Mouse (Mus musculus): ENCODE measurements around the gene St8sia6. TPM values are rescaled to one million over a fixed set of nuclear protein-coding genes. Genes with fewer than 3 reads are reported as not detected.
A peak's percentile ranks its signal among the peaks of the same experiment; 100 is the strongest.

The St8sia6 gene
- polyA plus RNA-seq (2012; rRNA removed): 0.55 and 1.3 TPM in 2 replicates

GRCm38 (mm10) chr2:13793969-13794363 is at the start of gene St8sia6:
TSS of gene St8sia6 (minus strand) at chr2:13794064.
- TF ChIP-seq POLR2A (IDR thresholded peaks at IDR 0.05; ENCODE audit: low read depth, low read length) (no peak), CTCF (IDR thresholded peaks at IDR 0.05; ENCODE audit: extremely low read depth, insufficient read length, insufficient replicate concordance, low read depth, low read length) (no peak)
- H3K27ac ChIP-seq (ENCODE audit: insufficient read depth, low read depth, low read length): no peak within 1 kb of the TSS
- 52% methylated on average over 8 of the region's 8 CpGs for WGBS
- no peaks in the 10 kb centered on the region for H3K36me3 ChIP-seq (ENCODE audit: control insufficient read depth, insufficient read depth, low read length)
- no peaks in the 10 kb centered on the region for H3K4me1 ChIP-seq (ENCODE audit: control insufficient read depth, insufficient read depth, insufficient read length, low read length)
- H3K27me3 ChIP-seq (ENCODE audit: control insufficient read depth, insufficient read depth, low read length): peaks cover 10% of the 10 kb centered on the region
- peak within 1 kb of the TSS; percentile 60 for H3K4me3 ChIP-seq (ENCODE audit: low read depth, low read length)

GRCm38 (mm10) chr2:13836310-13836709 is 42.4 kb upstream of the St8sia6 start:
- no peak for TF ChIP-seq POLR2A (IDR thresholded peaks at IDR 0.05; ENCODE audit: low read depth, low read length)
- no peak for TF ChIP-seq CTCF (IDR thresholded peaks at IDR 0.05; ENCODE audit: extremely low read depth, insufficient read length, insufficient replicate concordance, low read depth, low read length)
- no peaks in the 10 kb centered on the region for H3K27me3 ChIP-seq (ENCODE audit: control insufficient read depth, insufficient read depth, low read length)
- no peaks in the 10 kb centered on the region for H3K4me1 ChIP-seq (ENCODE audit: control insufficient read depth, insufficient read depth, insufficient read length, low read length)
- H3K27ac ChIP-seq (ENCODE audit: insufficient read depth, low read depth, low read length): no peak overlapping the region
- H3K36me3 ChIP-seq (ENCODE audit: control insufficient read depth, insufficient read depth, low read length): no peaks in the 10 kb centered on the region
- no peak overlapping the region for H3K4me3 ChIP-seq (ENCODE audit: low read depth, low read length)
- 62% methylated on average over 3 of the region's 3 CpGs for WGBS

GRCm38 (mm10) chr2:13834989-13835388 is 41.1 kb upstream of the St8sia6 start:
- Histone ChIP-seq H3K4me3 (ENCODE audit: low read depth, low read length) (no peak overlapping the region), H3K4me1 (ENCODE audit: control insufficient read depth, insufficient read depth, insufficient read length, low read length) (no peaks in the 10 kb centered on the region), H3K27ac (ENCODE audit: insufficient read depth, low read depth, low read length) (no peak overlapping the region), H3K36me3 (ENCODE audit: control insufficient read depth, insufficient read depth, low read length) (no peaks in the 10 kb centered on the region), H3K27me3 (ENCODE audit: control insufficient read depth, insufficient read depth, low read length) (no peaks in the 10 kb centered on the region)
- WGBS: 33% methylated on average over 1 of the region's 1 CpGs
- TF ChIP-seq CTCF (IDR thresholded peaks at IDR 0.05; ENCODE audit: extremely low read depth, insufficient read length, insufficient replicate concordance, low read depth, low read length): no peak
- TF ChIP-seq POLR2A (IDR thresholded peaks at IDR 0.05; ENCODE audit: low read depth, low read length): no peak

GRCm38 (mm10) chr2:13816645-13817044 is 22.8 kb upstream of the St8sia6 start:
- Histone ChIP-seq H3K4me1 (ENCODE audit: control insufficient read depth, insufficient read depth, insufficient read length, low read length) (no peaks in the 10 kb centered on the region), H3K27me3 (ENCODE audit: control insufficient read depth, insufficient read depth, low read length) (no peaks in the 10 kb centered on the region), H3K4me3 (ENCODE audit: low read depth, low read length) (no peak overlapping the region), H3K27ac (ENCODE audit: insufficient read depth, low read depth, low read length) (no peak overlapping the region), H3K36me3 (ENCODE audit: control insufficient read depth, insufficient read depth, low read length) (no peaks in the 10 kb centered on the region)
- TF ChIP-seq POLR2A (IDR thresholded peaks at IDR 0.05; ENCODE audit: low read depth, low read length): no peak
- TF ChIP-seq CTCF (IDR thresholded peaks at IDR 0.05; ENCODE audit: extremely low read depth, insufficient read length, insufficient replicate concordance, low read depth, low read length): no peak
- 78% methylated on average over 2 of the region's 2 CpGs for WGBS

GRCm38 (mm10) chr2:13808593-13808992 is 14.7 kb upstream of the St8sia6 start:
- Histone ChIP-seq H3K4me1 (ENCODE audit: control insufficient read depth, insufficient read depth, insufficient read length, low read length) (no peaks in the 10 kb centered on the region), H3K27ac (ENCODE audit: insufficient read depth, low read depth, low read length) (no peak overlapping the region), H3K27me3 (ENCODE audit: control insufficient read depth, insufficient read depth, low read length) (no peaks in the 10 kb centered on the region), H3K4me3 (ENCODE audit: low read depth, low read length) (no peak overlapping the region), H3K36me3 (ENCODE audit: control insufficient read depth, insufficient read depth, low read length) (no peaks in the 10 kb centered on the region)
- no peak for TF ChIP-seq POLR2A (IDR thresholded peaks at IDR 0.05; ENCODE audit: low read depth, low read length)
- no peak for TF ChIP-seq CTCF (IDR thresholded peaks at IDR 0.05; ENCODE audit: extremely low read depth, insufficient read length, insufficient replicate concordance, low read depth, low read length)
- WGBS: 17% methylated on average over 5 of the region's 5 CpGs

- Histone ChIP-seq H3K27me3 (ENCODE audit: control insufficient read depth, insufficient read depth, low read length) (no peaks in the 10 kb centered on the region), H3K4me3 (ENCODE audit: low read depth, low read length) (no peak overlapping the region), H3K27ac (ENCODE audit: insufficient read depth, low read depth, low read length) (no peak overlapping the region), H3K4me1 (ENCODE audit: control insufficient read depth, insufficient read depth, insufficient read length, low read length) (no peaks in the 10 kb centered on the region), H3K36me3 (ENCODE audit: control insufficient read depth, insufficient read depth, low read length) (no peaks in the 10 kb centered on the region)
- 45% methylated on average over 4 of the region's 4 CpGs for WGBS
- no peak for TF ChIP-seq POLR2A (IDR thresholded peaks at IDR 0.05; ENCODE audit: low read depth, low read length)
- TF ChIP-seq CTCF (IDR thresholded peaks at IDR 0.05; ENCODE audit: extremely low read depth, insufficient read length, insufficient replicate concordance, low read depth, low read length): no peak
These were observed 14.1 kb upstream of the St8sia6 start for GRCm38 (mm10) chr2:13808008-13808407.

- Histone ChIP-seq H3K27ac (ENCODE audit: insufficient read depth, low read depth, low read length) (no peak overlapping the region), H3K4me1 (ENCODE audit: control insufficient read depth, insufficient read depth, insufficient read length, low read length) (no peaks in the 10 kb centered on the region), H3K27me3 (ENCODE audit: control insufficient read depth, insufficient read depth, low read length) (no peaks in the 10 kb centered on the region), H3K36me3 (ENCODE audit: control insufficient read depth, insufficient read depth, low read length) (no peaks in the 10 kb centered on the region), H3K4me3 (ENCODE audit: low read depth, low read length) (no peak overlapping the region)
- TF ChIP-seq POLR2A (IDR thresholded peaks at IDR 0.05; ENCODE audit: low read depth, low read length): no peak
- no peak for TF ChIP-seq CTCF (IDR thresholded peaks at IDR 0.05; ENCODE audit: extremely low read depth, insufficient read length, insufficient replicate concordance, low read depth, low read length)
- WGBS: 88% methylated on average over 3 of the region's 3 CpGs
These were observed 12.3 kb upstream of the St8sia6 start for GRCm38 (mm10) chr2:13806120-13806519.

GRCm38 (mm10) chr2:13800639-13801038 is 6.8 kb upstream of the St8sia6 start:
- H3K4me3 ChIP-seq (ENCODE audit: low read depth, low read length): no peak overlapping the region
- 80% methylated on average over 2 of the region's 2 CpGs for WGBS
- TF ChIP-seq CTCF (IDR thresholded peaks at IDR 0.05; ENCODE audit: extremely low read depth, insufficient read length, insufficient replicate concordance, low read depth, low read length) (no peak), POLR2A (IDR thresholded peaks at IDR 0.05; ENCODE audit: low read depth, low read length) (no peak)
- H3K4me1 ChIP-seq (ENCODE audit: control insufficient read depth, insufficient read depth, insufficient read length, low read length): no peaks in the 10 kb centered on the region
- H3K36me3 ChIP-seq (ENCODE audit: control insufficient read depth, insufficient read depth, low read length): no peaks in the 10 kb centered on the region
- H3K27me3 ChIP-seq (ENCODE audit: control insufficient read depth, insufficient read depth, low read length): no peaks in the 10 kb centered on the region
- H3K27ac ChIP-seq (ENCODE audit: insufficient read depth, low read depth, low read length): no peak overlapping the region

Measured in small intestine, adult 2 months (tissue).